Mouse (Mus musculus) hematopoietic multipotent progenitor cell, adult 10-12 weeks (in vitro differentiated cells): Measurements from ENCODE around the gene Gtsf1. TPM values are rescaled to one million over a fixed set of nuclear protein-coding genes. Genes with fewer than 3 reads are reported as not detected.

ENCODE experiments used
- polyA plus RNA-seq: library from polyadenylated mRNA; stranded (reverse); fragments of >175 nt; gene quantifications from 2 replicates; pipeline ENCODE4 v1.2.3, GENCODE M21; 2012; ENCODE audit warnings: low replicate concordance

Gtsf1 gene
- polyA plus RNA-seq: not detected in 2 replicates

GRCm38 (mm10) chr15:103430241-103430640, at the start of gene Gtsf1:
Gtsf1 (minus strand) TSS chr15:103430470.

DNA sequence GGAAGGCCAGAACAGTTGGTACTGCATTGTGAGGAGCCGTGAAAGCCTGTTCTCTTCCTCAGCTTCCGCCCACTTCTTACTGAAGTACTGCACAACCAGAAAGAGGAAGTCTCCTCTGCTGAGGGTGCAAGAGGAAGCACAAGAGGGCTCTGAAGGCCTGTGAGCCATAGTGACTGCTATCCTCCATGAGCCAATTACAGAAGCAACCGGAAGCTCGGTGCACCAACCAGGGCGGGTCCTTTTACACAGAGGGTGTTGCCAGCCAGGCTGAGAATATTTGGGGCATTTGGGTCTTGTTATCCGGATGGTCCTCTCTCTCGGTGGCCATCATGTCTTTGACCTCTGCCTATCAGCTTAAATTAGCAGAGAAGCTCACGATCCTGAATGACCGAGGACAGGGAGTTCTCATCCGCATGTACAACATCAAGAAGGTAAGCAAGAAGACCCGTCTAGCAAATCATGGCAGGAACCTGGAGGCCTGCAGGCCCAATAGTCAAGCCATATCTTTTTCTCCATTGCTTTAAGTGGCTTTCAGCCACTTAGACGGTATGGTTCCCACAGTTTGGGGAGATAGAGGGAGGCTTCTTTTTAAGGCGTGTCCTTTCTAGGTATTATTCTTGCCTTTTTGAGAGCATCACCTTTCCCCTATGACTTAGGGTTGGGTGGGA, 23.4 kb upstream of the Gtsf1 start, which contains the start of gene Nckap1l:
Gene Nckap1l (plus strand): TSS at position 244 of the 668 bp plus-strand sequence.

GRCm38 (mm10) chr15:103448369-103448768, 18.1 kb upstream of the Gtsf1 start, which contains the start of gene Gtsf2:
Gtsf2 (minus strand) TSS chr15:103448469.

DNA sequence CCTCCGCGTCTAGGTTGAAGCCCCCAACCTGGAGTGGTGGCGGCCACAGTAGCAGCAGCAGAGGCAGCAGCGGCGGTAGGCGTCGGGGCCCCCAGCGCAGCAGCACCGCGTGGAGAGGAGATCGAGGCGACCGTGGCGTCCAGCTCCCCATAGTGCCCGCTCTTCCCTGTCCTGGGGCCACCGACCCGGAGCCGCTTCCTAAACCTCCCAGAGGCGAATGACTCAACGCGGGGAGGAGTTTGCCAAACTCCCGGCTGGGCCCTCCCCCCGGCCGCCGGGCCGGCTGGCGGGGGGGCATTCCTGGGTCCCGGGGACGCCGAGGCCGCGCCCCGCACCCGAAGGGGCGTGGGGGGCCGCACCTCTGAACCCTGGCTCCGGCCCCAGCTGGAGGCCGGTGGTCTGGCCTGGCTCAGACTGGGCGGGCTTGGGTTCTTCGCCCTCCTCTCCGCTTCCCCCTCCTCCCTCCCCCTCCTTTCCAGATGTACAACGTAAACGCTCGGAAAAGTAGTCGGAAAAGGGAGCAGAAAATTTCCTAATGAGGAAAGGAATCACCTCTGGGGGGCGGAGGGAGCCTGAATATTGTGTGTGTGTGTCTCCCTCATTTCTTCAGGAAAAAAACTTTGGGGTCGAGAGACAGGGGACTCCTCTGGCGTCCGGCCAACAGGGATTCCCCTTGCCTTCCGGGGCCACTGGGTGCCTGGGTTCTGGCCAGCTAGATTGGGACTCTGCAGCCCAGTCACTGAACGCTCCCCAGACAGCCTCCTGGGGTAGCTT, 63.7 kb downstream of the Gtsf1 start, which contains the start of gene Itga5:
Gene Itga5 (minus strand): TSS at position 388 of the 774 bp plus-strand sequence.

Other genes starting within 250 kb of the Gtsf1 start
- 1.2 and 3.2 TPM in 2 replicates for gene Cbx5, start 190.7 kb downstream of the Gtsf1 start, polyA plus RNA-seq
- 40.2 and 80.3 TPM in 2 replicates for gene Hnrnpa1, start 190.0 kb downstream of the Gtsf1 start, polyA plus RNA-seq
- gene Nfe2, start 172.1 kb downstream of the Gtsf1 start, polyA plus RNA-seq: 24.0 and 33.2 TPM in 2 replicates
- 13.2 and 36.2 TPM in 2 replicates for gene Copz1, start 157.8 kb downstream of the Gtsf1 start, polyA plus RNA-seq
- 0.13 and 0.15 TPM in 2 replicates for gene Gpr84, start 119.9 kb downstream of the Gtsf1 start, polyA plus RNA-seq
- gene Zfp385a, start 90.4 kb downstream of the Gtsf1 start, polyA plus RNA-seq: 180 and 361 TPM in 2 replicates
- gene Itga5, start 63.7 kb downstream of the Gtsf1 start, polyA plus RNA-seq: 5.0 and 8.0 TPM in 2 replicates
- not detected in 2 replicates for gene Gtsf2, start 18.0 kb upstream of the Gtsf1 start, polyA plus RNA-seq
- 24.4 and 46.7 TPM in 2 replicates for gene Nckap1l, start 23.3 kb upstream of the Gtsf1 start, polyA plus RNA-seq
- gene Pde1b, start 72.6 kb upstream of the Gtsf1 start, polyA plus RNA-seq: 26.6 and 53.7 TPM in 2 replicates
- 0.21 TPM in 1 of 2 replicates, not detected in the other for gene Ppp1r1a, start 107.5 kb upstream of the Gtsf1 start, polyA plus RNA-seq
- gene Glycam1, start 134.6 kb upstream of the Gtsf1 start, polyA plus RNA-seq: not detected in 2 replicates